Mouse (Mus musculus): ENCODE results near the gene Rhd. TPM values are rescaled to one million over a fixed set of nuclear protein-coding genes. Genes with fewer than 3 reads are reported as not detected.

The Rhd gene
- polyA plus RNA-seq, 1 experiment = 0.38 TPM

DNA sequence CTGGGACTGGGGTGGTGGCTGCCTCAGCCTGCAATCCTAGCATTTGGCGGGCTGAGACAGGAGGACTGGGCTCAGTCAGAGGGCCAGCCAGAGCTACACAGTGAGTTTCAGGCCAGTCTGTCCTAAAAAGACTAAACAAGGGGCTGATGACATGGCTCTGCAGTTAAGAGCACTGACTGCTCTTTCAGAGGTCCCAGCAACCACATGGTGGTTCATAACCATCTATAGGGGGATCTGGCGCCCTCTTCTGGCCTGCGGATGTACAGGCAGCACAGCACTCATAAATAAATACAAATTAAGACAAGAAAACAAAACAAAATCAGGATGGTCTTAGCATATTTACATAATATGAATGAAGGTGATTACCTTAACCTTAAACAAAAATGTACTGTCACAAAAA, 49.1 kb downstream of the Rhd start:
- H3K27ac ChIP-seq (ENCODE audit: control insufficient read depth, insufficient read depth, low read length) = no peak overlapping the region
- DNase-seq = peak; percentile 84
- peaks cover 26% of the 10 kb centered on the region for H3K4me1 ChIP-seq (replicated peaks; ENCODE audit: control insufficient read depth, insufficient read depth, low read length)
- no peaks in the 10 kb centered on the region for H3K27me3 ChIP-seq (ENCODE audit: control insufficient read depth, insufficient read depth, low read length)
- 30% methylated on average over 3 of the region's 3 CpGs for WGBS
- H3K4me3 ChIP-seq (ENCODE audit: control insufficient read depth, insufficient read depth, low read length) = 0 out of 2 replicates have a peak overlapping the region, but pooled peaks have one; percentile 1
- TF ChIP-seq POLR2A (IDR thresholded peaks at IDR 0.05; ENCODE audit: control insufficient read depth, extremely low read depth, insufficient read depth, low read length, poor library complexity) (no peak), CTCF (IDR thresholded peaks at IDR 0.05; ENCODE audit: borderline replicate concordance, control insufficient read depth, extremely low read depth, insufficient read depth, low read length, poor library complexity) (no peak)
- H3K36me3 ChIP-seq (ENCODE audit: control insufficient read depth, insufficient read depth, low read length) = peaks cover 26% of the 10 kb centered on the region

GRCm38 (mm10) chr4:134914122-134914863, 50.0 kb downstream of the Rhd start:
- peak overlapping the region; percentile 83 for H3K4me3 ChIP-seq (ENCODE audit: control insufficient read depth, insufficient read depth, low read length)
- peak overlapping the region; percentile 82 for H3K27ac ChIP-seq (ENCODE audit: control insufficient read depth, insufficient read depth, low read length)
- no peaks in the 10 kb centered on the region for H3K27me3 ChIP-seq (ENCODE audit: control insufficient read depth, insufficient read depth, low read length)
- H3K4me1 ChIP-seq (replicated peaks; ENCODE audit: control insufficient read depth, insufficient read depth, low read length) = peaks cover 31% of the 10 kb centered on the region
- peaks cover 17% of the 10 kb centered on the region for H3K36me3 ChIP-seq (ENCODE audit: control insufficient read depth, insufficient read depth, low read length)
- under 1% methylated on average over 43 of the region's 43 CpGs for WGBS
- DNase-seq = no peak
- no peak for TF ChIP-seq POLR2A (IDR thresholded peaks at IDR 0.05; ENCODE audit: control insufficient read depth, extremely low read depth, insufficient read depth, low read length, poor library complexity)
- no peak for TF ChIP-seq CTCF (IDR thresholded peaks at IDR 0.05; ENCODE audit: borderline replicate concordance, control insufficient read depth, extremely low read depth, insufficient read depth, low read length, poor library complexity)

- Histone ChIP-seq H3K4me3 (ENCODE audit: control insufficient read depth, insufficient read depth, low read length) (peak within 1 kb of the TSS; percentile 83), H3K36me3 (ENCODE audit: control insufficient read depth, insufficient read depth, low read length) (peaks cover 13% of the 10 kb centered on the region), H3K4me1 (replicated peaks; ENCODE audit: control insufficient read depth, insufficient read depth, low read length) (peaks cover 37% of the 10 kb centered on the region), H3K27me3 (ENCODE audit: control insufficient read depth, insufficient read depth, low read length) (no peaks in the 10 kb centered on the region), H3K27ac (ENCODE audit: control insufficient read depth, insufficient read depth, low read length) (peak within 1 kb of the TSS; percentile 82)
- TF ChIP-seq CTCF (IDR thresholded peaks at IDR 0.05; ENCODE audit: borderline replicate concordance, control insufficient read depth, extremely low read depth, insufficient read depth, low read length, poor library complexity) (peak; percentile 60; the same call in 1 of the 2 replicates), POLR2A (IDR thresholded peaks at IDR 0.05; ENCODE audit: control insufficient read depth, extremely low read depth, insufficient read depth, low read length, poor library complexity) (peak; percentile 93)
- DNase-seq = peak; percentile 97
- under 1% methylated on average over 25 of the region's 25 CpGs for WGBS
These were observed 50.5 kb downstream of the Rhd start, which contains the start of gene Tmem50a for GRCm38 (mm10) chr4:134914864-134915209. TSS of gene Tmem50a (minus strand) at chr4:134915024.

DNA sequence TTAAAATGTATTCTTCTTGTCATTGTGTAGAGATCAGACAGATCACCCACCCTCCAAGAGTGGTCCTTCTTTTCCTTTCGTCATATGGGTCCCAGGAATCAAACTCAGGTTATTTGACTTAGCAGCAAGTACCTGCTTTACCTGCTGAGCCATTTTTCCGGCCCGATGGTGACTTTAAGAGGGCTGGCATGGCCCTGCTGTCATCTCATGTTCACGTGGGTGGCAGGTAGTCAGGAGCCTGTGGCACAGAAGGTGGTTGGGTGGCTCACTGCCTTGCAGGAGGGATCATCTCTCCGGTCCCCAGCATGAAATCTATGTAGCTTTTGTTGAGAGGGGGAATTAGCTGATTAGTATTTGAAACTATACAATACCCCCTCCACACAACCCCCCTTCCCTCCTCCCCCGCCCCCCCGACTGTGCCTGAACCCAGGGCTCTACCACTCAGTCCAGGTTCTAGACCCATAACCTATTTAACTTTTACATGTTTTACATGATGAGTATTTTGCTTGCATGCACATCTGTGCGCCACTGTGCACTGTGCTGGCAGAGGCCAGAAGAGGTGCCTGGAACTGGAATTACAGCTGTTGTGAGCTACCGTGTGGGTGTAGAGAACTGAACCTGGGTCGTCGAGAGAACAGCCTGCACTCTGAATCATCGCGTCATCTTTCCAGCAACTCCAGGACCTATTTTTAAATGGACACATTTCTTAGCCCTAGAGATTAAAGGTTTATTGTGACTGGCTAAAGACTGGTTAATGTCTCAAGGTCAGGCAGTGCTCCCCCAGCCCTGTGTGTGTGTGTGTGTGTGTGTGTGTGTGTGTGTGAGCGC, 51.1 kb downstream of the Rhd start:
- TF ChIP-seq CTCF (IDR thresholded peaks at IDR 0.05; ENCODE audit: borderline replicate concordance, control insufficient read depth, extremely low read depth, insufficient read depth, low read length, poor library complexity) = no peak
- no peak for TF ChIP-seq POLR2A (IDR thresholded peaks at IDR 0.05; ENCODE audit: control insufficient read depth, extremely low read depth, insufficient read depth, low read length, poor library complexity)
- Histone ChIP-seq H3K27ac (ENCODE audit: control insufficient read depth, insufficient read depth, low read length) (peak overlapping the region; percentile 19; the same call in 1 of the 2 replicates), H3K27me3 (ENCODE audit: control insufficient read depth, insufficient read depth, low read length) (no peaks in the 10 kb centered on the region), H3K4me3 (ENCODE audit: control insufficient read depth, insufficient read depth, low read length) (no peak overlapping the region), H3K4me1 (replicated peaks; ENCODE audit: control insufficient read depth, insufficient read depth, low read length) (peaks cover 42% of the 10 kb centered on the region), H3K36me3 (ENCODE audit: control insufficient read depth, insufficient read depth, low read length) (peaks cover 13% of the 10 kb centered on the region)
- peak; percentile 26 for DNase-seq
- 72% methylated on average over 14 of the region's 14 CpGs for WGBS

- Histone ChIP-seq H3K36me3 (ENCODE audit: control insufficient read depth, insufficient read depth, low read length) (peaks cover 6% of the 10 kb centered on the region; the same call in 1 of the 2 replicates), H3K4me3 (ENCODE audit: control insufficient read depth, insufficient read depth, low read length) (no peak overlapping the region), H3K4me1 (replicated peaks; ENCODE audit: control insufficient read depth, insufficient read depth, low read length) (peaks cover 46% of the 10 kb centered on the region), H3K27me3 (ENCODE audit: control insufficient read depth, insufficient read depth, low read length) (no peaks in the 10 kb centered on the region), H3K27ac (ENCODE audit: control insufficient read depth, insufficient read depth, low read length) (peak overlapping the region; percentile 19; the same call in 1 of the 2 replicates)
- DNase-seq = no peak
- TF ChIP-seq CTCF (IDR thresholded peaks at IDR 0.05; ENCODE audit: borderline replicate concordance, control insufficient read depth, extremely low read depth, insufficient read depth, low read length, poor library complexity) (no peak), POLR2A (IDR thresholded peaks at IDR 0.05; ENCODE audit: control insufficient read depth, extremely low read depth, insufficient read depth, low read length, poor library complexity) (no peak)
- WGBS = 94% methylated on average over 3 of the region's 3 CpGs
These were observed 52.9 kb downstream of the Rhd start for GRCm38 (mm10) chr4:134917194-134917593.

- peak; percentile 73 for DNase-seq
- TF ChIP-seq CTCF (IDR thresholded peaks at IDR 0.05; ENCODE audit: borderline replicate concordance, control insufficient read depth, extremely low read depth, insufficient read depth, low read length, poor library complexity) (no peak), POLR2A (IDR thresholded peaks at IDR 0.05; ENCODE audit: control insufficient read depth, extremely low read depth, insufficient read depth, low read length, poor library complexity) (no peak)
- H3K36me3 ChIP-seq (ENCODE audit: control insufficient read depth, insufficient read depth, low read length) = no peaks in the 10 kb centered on the region
- H3K27me3 ChIP-seq (ENCODE audit: control insufficient read depth, insufficient read depth, low read length) = no peaks in the 10 kb centered on the region
- WGBS = 2% methylated on average over 7 of the region's 7 CpGs
- H3K4me3 ChIP-seq (ENCODE audit: control insufficient read depth, insufficient read depth, low read length) = no peak overlapping the region
- H3K27ac ChIP-seq (ENCODE audit: control insufficient read depth, insufficient read depth, low read length) = peak overlapping the region; percentile 99
- H3K4me1 ChIP-seq (replicated peaks; ENCODE audit: control insufficient read depth, insufficient read depth, low read length) = peaks cover 40% of the 10 kb centered on the region
These were observed 54.0 kb downstream of the Rhd start for GRCm38 (mm10) chr4:134918381-134918780.
